Mouse (Mus musculus): ENCODE data around the gene B130006D01Rik.

Gene B130006D01Rik

DNA sequence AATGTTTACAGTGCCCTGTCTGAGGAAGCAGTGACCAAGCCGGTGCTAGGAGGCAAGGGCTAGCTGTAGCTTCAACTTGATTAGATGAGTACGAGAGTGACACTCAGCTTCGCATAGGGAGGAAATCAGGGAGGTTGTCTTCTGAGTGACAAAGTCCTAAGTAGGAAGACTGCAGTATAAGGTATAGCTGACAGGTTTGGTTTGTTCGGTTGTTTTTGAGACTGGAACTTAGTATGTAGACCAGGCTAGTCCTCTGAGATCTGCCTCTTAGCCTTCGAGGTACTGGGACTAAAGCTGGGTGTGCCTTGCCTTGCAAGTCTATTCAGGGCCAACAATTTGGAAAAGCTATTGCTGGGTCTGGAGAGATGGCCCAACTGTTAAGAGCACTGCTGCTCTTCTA, at the start of gene B130006D01Rik:
B130006D01Rik (plus strand) TSS at position 301 of the 400 bp plus-strand sequence.
- no peak for DNase-seq (ENCODE audit: low spot score)

DNA sequence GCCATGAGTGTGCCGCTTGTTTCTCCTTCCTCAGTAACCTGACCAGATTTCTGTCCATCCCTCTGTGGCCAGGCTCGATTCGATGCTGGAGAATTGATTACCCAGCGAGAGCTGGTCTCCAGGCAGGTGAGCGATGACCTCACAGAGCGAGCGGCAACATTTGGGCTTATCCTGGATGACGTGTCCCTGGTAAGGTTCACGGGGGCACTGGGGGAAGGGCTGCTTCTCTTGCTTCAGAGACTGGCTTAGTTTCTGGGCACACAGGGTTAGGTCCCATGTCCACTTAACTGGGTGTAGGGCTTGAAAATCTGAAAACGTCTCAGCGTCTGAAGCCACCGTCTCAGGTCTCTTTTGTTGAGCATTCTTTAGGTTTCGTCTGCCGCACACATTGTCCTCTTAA, 47.9 kb upstream of the B130006D01Rik start:
- DNase-seq (ENCODE audit: low spot score) = no peak

DNA sequence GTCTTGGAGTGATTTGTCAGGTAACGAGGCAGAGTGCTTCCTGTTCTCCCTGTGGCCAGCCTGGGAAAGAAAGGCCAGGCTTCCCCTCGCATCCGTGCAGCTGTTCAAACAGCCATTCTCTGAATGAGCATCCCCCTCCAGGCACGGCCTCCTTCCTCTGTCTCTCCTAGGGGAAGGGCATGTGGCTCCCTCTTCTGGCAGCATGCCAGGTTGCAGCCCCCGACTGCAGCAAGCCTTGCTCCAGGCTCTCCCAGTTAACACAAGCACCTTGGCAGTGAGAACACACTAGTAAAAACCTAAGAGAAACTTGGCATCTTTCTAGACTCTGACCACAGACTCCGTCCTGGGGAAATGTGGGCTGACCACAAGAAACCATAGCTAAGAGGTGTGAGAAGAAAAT, 47.1 kb upstream of the B130006D01Rik start:
- DNase-seq (ENCODE audit: low spot score) = no peak

DNA sequence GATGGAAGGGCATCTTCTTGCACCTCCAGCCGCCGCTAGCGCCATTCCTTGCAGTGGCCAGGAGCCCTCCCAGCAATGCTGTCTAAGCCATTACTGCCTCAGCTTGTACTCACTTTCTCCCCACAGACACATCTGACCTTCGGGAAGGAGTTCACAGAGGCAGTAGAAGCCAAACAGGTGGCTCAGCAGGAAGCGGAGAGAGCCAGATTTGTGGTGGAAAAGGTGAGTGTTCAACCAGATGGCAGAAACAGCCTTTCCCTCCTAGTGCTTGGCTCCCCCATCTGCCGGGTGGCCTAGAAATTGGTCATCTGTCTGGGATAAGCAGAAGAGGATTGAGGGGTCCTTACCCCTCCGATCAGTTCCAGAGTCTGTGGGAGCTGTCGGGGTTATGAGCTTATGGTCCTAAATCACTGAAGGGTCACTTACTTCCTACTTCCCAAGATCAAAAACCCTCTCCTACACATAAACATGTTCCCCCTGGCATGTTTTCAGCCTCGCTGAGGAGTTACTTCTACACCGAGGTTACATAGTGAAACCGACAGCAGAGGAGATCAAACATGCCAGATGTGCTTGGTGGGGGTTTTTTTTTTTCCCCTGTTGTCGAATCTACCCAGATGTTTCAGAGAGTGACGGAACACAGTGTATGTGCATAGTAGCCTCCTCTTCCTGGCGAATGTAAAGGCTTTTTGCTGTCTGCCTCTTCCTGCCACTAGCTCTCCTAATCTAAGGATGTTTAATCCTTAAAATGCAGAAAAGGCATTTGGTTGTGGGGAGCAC, 45.3 kb upstream of the B130006D01Rik start:
- no peak for DNase-seq (ENCODE audit: low spot score)

DNA sequence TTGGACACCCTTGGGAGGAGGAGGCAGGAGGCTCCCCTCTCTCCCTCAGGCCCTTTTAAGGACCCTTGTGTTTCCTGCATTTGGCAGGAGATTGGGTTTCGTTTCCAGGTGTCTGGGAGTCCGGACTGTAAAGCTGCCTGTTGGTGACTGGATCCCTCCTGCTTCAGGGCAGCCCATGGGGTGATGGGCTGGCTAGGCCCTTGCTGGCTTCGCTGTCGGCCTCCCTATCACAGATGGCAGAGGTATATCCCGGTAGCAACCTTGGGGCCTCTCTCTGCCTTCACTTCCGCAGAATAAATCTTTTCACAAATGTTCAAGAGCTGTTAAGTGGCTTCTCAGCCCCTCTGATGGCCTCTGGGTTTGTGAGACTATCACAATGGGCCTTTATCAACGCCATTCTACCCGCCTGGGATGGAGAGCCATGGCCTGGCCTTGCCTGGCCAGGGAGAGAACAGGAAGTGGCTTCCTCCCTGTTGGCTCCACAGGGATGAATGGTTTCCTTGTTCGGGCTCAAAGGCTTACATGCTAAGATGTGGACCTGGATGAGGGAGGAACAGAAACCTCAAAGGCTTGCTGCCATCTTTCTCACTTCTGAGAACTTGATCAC, 41.3 kb upstream of the B130006D01Rik start:
- DNase-seq (ENCODE audit: low spot score) = no peak

DNA sequence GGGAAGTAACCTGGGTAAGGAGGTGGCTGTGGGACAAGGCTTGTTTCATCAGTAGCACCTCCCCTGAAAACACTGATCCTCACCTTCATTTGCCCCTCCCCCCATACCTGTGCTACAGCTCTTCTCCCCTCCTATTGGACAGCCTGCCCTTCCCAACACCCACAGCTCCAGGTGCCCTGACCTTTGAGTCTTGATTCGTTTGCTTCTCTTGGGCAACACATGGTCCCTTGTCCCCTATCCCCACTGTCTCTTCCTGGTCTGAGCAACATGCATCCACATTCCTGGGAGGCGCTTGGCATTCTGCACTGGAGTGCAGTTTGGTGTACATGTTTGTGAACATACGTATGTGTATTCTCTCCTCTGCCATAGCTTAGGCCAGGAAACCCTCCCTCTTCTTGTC, 40.4 kb upstream of the B130006D01Rik start:
- DNase-seq (ENCODE audit: low spot score) = no peak

DNA sequence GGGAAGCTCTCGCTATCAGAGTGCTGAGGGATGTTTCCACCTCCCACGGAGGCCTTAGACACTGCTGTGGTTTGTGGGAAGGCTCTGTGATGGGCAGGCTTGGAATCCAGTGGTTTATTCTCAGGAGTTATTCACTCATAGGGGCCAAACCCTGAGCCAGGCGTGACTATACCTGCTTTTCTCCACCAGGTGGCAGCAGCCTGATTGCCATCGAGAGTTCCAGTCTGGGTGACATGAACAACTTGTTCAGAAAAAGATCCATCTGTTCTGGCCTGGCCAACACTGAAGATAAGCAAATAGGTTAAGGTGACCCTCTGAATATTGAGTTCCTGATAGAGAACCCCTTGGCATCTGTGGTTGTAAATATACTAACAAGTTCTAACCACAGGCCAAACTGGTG, 37.4 kb upstream of the B130006D01Rik start:
- DNase-seq (ENCODE audit: low spot score) = peak; percentile 74

DNA sequence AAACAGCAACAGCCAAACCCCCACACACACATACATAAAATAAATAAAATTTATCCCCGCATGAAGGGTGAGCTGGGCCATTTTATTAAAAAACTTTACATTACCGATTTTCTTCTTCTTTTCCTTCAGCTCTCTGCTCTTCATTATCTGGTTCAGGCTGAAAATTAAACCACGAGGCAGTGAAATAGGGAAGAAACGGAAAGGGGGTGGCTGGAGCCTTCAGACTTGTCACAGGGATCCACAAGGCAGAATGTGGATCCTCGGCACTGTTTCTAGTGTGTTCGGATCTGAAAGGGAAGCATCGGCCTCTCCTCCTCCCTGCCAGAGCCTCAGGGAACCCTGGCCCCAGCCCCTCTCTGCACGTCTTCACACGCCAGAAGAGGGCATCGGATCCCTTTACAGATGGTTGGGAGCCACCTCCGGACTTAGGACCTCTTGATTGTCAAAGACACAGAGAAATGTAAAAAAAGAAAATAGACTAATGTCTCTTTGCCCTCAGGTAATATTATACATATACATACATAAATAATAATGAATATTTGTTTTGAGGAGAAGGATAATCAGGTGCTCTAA, 36.2 kb upstream of the B130006D01Rik start:
- no peak for DNase-seq (ENCODE audit: low spot score)

DNA sequence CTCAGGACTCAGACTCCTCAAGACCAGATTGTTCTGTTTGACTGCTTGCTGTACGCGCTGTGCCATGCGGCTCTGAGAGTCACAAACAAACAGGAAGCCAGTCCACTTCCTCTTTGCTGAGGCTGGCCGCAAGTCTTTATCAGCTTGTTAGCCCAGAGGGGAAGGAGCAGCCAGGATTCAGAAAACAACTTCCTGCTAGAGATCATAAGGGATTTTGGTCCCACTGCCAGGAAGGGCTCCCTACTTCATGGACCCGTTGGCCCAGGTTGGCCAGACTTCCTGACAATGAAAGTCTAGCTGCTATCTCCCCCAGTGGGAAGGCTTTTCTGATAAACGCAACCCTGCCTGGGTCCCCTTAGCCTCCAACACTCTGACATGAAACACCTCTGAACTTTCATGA, 34.9 kb upstream of the B130006D01Rik start:
- DNase-seq (ENCODE audit: low spot score) = no peak

DNA sequence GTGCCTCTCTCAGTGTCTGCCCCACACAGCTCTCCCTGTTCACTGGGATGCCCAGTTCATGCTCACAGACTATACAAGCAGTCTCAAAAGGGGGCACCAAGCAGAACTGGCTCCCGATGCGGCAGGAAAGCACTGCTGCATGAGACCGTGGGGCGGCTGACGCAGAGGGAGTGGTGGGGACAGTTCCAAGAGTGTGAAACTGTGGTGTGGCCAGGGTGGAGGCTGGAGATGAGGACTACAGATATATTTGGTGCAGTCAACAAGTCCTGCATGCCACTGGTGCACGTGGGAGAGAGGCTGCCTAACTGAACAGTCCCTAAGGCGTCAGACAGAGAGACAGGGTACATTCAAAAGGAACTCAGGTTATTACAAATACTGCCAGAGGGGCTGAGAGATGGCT, 34.4 kb upstream of the B130006D01Rik start:
- no peak for DNase-seq (ENCODE audit: low spot score)

DNA sequence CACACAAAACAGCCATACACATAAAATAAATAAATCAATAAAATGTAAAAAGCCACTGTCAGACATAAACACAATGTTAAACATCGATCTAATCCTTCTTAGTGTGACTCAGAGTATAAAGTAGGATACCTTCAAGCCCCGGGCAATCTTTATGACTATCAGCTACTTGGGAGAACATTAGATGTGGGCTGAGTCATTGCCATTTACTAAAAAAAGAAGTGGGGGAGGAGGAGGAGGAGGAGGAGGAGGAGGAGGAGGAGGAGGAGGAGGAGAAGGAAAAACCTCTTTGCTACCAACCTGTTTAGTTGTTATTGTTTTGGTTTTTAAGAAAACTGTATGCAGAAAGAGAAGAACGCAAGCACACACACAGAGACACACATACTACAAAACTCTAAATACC, 33.8 kb upstream of the B130006D01Rik start:
- no peak for DNase-seq (ENCODE audit: low spot score)

DNA sequence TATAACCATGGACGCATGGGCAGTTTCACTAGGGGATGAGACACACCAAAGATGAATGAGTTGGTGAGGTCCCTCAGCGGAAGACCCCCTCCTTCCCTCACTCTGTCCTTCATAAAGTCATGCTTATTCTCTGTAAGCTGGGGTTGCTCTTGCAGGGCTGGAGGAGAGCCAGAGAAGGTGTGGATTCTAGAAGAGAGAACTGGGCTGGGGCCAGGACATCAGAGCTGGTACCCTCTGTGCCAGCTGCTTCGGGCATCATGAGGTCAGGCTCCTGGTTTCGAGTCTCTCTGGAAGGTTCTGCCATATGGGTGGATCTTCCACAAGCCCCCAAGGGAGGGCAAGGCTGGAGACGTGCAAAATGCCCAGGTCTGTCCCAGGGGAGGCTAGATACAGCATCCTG, 24.8 kb upstream of the B130006D01Rik start:
- DNase-seq (ENCODE audit: low spot score) = no peak

DNA sequence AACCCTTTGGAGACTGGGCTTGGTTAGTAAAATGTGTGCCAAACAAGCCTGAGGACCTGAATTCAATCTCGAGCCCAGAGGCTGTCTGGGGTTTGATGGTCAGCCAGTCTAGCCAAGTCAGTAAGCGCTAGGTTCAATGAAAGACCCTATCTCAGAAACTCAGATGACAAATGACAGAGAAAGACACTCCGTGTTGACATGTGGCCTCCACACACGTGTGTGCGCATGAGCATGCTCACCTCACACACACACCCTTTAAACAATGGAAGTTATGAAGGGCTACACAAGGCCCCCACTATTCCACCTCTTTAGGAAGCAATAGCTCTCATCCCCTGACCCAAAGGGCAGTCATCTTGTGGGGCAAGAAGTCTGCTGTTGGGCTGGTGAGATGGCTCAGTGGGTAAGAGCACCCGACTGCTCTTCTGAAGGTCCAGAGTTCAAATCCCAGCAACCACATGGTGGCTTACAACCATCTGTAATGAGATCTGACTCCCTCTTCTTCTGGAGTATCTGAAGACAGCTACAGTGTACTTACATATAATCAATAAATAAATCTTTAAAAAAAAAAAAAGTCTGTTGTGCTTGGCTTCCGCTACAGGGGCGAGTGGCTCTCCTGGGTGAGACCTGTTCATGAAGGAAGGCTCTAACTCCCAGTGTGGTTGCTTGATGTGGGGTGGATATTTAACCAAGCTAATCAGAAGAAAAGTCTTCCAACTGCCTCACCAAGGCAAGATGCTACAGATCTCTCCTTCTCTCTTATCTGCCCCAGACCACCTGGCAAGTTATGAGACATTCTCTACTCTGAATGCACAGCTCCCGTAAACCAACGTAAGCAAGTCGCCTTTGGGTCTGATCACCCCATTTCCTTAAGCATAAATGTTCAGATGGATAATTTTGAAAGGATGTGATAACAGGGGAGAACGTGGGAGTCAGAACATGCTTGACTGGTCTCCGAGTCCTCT, 22.3 kb upstream of the B130006D01Rik start:
- no peak for DNase-seq (ENCODE audit: low spot score)

DNA sequence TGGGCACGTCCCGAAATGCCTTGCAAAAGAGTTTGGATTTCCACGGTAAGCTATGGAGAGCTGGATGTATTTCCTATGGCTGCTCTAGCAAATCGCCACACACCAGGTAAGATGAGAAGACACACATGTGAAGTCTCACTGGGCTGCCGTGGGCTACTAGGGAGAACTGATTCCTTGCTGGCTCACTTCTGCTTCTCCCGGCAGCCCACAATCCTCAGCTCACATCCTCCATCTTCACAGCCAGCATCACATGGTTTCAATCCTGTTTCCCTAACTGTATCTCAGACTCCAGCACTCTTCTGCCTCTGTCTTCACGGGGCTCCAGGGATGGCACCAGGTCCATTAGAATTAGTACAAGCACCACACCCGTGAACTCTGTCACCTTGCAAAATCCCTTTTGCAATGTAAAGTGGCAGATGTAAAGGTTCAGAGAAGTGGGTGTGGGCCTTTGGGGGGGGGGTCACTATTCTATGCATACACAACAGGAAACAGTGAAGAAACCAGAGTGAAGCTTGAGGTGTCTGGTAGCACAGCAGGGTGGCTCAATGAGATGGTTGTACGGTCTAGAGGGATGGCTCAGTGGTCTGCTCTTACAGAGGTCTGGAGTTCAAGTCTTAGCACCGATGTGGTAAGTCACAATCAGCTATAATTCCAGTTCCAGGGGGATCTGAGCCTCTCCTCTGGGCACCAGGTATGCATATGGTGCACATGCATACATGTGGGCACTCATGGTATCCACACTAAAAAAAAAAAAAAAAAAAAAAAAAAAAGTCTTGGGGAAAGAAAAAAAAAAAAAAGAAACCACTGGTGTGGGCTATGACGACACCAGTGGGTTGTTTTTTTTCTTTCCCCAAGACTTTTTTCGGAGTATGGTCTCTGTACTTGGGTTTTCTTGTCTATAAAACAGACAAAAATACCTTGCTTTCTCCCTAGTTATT, 19.1 kb upstream of the B130006D01Rik start:
- no peak for DNase-seq (ENCODE audit: low spot score)

DNA sequence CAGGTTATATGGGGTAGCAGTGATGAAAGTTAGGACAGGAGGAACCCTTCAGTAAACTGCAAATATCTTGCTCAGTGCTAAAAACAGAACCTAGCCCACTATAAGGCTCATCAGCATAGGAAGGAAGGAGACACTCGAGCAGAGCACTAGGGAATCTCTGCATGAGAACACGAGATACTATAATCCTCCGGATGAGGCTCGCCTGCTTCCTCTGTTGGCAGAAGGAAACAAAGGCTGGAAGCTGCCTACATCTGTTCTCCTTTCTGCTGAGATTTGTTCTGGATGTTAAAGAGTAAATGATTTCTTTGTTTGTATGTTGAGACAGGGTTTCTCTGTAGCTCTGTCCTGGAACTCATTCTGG, 18.4 kb upstream of the B130006D01Rik start:
- DNase-seq (ENCODE audit: low spot score) = no peak

DNA sequence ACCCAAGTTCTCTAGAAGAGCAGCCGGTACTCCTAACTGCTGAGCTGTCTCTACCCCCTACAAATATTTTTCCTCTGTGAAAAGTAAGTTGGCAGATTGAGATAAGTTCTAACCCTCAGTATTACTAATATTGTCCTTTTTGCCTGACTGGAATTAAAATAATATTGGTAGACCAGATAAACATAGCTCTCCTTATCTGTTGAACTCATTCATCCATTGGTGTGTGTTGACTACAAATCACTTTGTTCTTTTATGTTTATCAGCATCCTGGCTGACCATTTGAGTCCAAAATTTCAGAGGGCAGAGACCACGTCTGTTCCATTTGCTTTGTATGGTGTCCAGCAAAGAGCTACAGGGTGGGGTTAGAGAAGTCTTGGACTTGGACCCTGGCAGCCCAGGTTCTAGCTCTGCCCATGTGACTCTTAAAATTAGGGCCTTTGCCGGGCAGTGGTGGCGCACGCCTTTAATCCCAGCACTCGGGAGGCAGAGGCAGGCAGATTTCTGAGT, 13.8 kb upstream of the B130006D01Rik start:
- DNase-seq (ENCODE audit: low spot score) = no peak

DNA sequence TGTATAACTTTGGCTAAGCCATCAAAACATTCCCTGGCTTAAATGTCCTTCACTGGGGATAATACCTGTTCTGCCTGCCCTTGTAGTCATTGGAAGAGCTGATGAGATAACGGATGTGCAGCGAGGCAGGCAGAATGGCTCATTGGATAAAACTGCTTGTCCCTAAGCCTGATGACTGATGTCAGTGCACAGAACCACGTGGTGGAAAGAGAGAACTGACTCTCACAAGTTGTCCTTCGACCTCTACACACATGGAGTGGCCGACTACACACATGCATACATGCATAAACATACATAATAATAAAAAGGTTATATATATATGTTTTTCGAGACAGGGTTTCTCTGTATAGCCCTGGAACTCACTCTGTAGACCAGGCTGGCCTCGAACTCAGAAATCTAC, 12.9 kb upstream of the B130006D01Rik start:
- no peak for DNase-seq (ENCODE audit: low spot score)

DNA sequence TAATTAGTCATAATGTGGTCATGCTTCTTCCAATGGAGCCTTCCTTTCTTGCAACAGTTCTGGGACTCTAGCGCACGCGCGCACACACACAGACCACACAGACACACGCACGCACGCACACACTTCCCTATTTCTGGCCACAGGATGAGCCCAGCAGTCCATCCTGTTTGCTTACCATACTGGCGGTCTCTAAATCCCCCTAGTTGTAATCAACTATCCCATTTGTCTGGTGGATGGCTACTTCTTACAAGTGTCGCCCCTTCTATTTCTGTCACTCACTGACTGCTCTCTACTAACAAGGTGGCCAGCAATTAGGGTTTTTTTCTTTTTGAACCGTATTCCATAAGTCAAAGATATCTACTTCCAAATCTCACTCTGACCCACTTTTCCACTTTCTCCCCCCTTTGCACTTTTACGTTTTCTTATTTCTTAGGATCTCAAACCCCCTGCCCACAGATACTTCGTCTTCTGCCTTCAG, 11.3 kb upstream of the B130006D01Rik start:
- DNase-seq (ENCODE audit: low spot score) = no peak

DNA sequence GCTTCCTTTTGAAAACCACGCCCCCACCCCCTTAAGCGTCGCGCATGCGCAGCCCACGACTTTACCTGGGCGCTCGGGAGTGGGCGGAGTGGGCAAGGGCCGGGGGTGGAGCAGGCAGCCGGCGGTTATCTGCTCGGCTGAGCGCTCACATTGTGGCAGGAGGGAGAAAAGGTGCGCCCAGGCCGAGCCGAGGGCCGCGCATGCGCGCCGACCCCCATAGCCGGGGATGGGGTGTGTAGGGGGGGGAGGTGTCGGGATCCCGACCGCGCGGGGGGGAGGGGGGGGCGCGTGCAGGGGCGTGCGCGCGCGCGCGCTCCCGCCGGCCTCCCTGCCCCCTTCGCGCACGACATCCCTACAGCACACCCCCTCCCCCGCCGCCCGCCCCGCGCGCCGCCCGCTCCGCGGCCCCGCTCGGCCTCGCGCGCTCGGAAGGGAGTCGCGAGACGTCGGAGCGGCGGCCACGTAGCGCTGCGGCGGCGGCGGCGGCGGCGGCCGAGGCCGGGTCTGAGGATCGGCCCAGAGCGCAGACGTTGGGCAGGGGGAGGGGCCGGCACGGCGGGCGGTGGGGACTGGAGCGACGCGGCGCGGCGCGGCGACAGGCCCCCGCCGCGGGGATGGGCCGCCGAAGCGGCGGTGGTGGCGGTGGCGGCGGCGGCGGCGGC, 10.7 kb upstream of the B130006D01Rik start, which contains the start of gene Zfp652:
Zfp652 (plus strand) TSS at position 111 of the 662 bp plus-strand sequence.
- peak; percentile 65 for DNase-seq (ENCODE audit: low spot score)

DNA sequence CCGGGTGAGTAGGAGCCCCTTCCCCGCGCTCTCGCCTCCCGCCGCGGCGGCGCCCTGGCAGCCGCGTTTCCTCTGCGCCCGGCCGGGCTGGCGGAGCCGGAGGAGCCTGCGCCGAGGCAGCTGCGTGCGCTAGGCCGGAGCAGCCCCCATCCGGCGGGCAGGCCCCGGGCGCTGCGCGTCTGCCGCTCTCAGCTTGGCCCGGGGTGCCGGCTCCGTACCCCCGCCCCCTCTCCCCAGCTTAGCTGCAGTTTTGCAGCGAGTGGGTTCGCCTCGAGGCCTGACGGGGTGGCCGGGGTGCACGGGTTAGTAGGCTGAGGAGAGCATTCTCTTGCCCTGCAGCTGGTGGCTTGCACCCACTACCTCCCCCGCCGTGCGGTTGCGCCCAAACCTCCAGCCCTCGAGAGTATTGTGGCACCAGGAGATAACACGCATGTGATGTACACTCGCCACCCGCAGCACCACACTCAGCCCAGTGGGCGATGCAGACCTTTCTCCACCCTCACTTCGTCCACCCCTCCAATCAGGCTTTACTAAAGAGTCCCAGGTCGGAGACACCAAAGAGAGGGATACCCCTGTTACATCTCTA, 10.1 kb upstream of the B130006D01Rik start:
- peak; percentile 34 for DNase-seq (ENCODE audit: low spot score)

All from left cerebral cortex, adult 11 months (tissue).